Mouse (Mus musculus) c-Kit-positive CD71-negative TER-119-negative erythroid progenitor cells, embryonic 14.5 days (primary cell): ENCODE results near the gene Fkbp7.
"Not testable (repeated sequence)": the region's sequence is repeated elsewhere in the genome, so short reads cannot be mapped to it uniquely, and the experiment has no call there.

Experiments
- DNase-seq: peaks from one replicate; pipeline ENCODE4 v3.0.0-alpha.2; 2013; ENCODE audit warnings: low read depth

Fkbp7 gene

DNA sequence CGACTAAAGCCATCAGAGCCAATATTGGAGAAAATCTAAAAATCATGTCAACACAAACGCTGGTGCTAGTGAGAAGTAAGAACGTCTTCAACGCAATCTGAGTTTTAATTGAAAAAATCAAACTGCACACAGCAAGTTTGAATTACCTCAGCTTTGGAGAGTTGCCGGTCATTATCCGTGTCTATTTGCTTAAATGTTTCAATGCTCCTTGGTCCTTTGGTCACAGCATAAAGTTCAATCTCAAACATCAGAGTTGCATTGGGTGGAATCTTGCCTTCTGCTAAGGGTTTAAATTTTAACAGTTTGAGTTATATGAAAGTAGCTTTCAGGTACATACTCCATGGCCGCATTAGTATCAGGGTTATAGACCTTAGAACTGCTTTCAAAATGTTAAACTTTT lies 7.4 kb downstream of the Fkbp7 start:
- DNase-seq = no peak

DNA sequence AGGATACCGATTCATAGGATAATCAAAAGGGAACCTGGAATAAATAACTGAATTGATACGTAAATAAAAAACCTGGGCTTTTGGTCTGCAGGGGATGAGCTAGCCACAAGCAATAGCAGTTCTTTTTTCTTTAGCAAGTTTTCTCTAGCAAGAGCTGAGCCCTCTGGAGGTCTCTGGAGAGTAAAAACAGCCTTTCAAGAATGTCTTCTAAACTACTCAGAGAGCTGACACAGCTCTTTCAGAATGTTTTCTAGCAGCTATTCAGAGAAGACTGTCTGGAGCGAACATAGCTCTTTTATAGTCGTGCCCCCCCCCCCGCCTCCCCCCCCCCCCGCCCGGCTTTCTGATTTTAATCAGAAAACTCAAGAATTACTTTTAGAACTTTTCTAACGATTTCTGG lies 13.5 kb downstream of the Fkbp7 start:
- DNase-seq = no peak

DNA sequence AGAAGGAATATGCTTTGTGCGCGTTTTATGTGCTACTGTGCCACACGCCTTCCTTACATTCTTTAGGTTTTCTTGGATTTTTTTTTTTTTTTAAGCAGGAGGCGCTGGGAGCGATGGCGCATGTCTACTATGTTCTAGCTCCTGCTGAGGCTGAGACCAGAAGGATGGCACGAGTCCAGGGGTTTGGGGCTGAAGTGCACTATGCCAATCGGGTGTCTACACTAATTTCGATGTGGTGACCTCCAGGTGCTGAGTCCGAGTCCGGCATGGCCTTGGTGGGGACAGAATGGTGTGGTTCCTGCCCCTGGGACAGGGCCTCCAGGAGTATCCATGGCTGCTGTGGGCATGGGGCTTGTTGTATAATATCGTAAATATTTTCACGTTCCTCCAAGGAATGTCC lies 14.4 kb downstream of the Fkbp7 start:
- no peak for DNase-seq

DNA sequence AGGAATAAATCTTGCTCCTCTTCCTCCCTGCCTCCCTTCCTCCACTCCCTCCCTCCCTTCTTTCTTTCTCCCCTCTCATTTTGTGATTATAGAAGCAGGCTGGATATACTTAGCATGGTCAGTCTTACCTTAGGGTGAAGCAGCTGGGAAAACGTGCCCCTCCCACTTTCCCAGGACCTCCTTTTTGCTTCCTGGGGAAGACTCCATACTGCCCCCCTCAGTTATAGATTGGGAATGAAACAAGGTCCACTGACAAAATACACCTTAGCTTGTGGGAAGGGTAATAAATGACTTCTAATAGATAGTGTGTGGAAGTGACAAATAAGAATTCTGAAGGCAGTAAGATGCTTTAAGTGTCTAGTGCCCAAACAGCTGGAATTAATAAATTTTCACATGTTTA lies 16.9 kb downstream of the Fkbp7 start:
- DNase-seq = no peak

DNA sequence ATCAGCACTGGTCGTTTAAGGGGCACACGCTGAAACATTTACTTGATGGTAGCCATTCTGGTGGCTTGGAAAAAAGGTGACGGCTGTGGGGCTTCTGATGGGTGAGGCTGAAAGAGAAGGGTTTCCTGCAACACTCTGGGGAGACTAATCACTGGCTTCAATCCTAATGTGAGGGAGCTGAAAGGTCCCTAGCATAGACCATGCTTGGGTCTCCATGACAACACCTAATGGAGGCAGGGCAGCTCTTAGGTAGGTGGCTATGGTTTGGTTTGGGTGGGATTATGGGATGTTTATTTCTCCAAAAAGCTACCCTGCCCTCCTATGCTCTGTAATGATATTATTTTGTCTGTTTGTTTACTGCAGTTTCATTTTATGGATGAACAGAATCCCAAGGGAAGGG lies 17.5 kb downstream of the Fkbp7 start:
- no peak for DNase-seq

DNA sequence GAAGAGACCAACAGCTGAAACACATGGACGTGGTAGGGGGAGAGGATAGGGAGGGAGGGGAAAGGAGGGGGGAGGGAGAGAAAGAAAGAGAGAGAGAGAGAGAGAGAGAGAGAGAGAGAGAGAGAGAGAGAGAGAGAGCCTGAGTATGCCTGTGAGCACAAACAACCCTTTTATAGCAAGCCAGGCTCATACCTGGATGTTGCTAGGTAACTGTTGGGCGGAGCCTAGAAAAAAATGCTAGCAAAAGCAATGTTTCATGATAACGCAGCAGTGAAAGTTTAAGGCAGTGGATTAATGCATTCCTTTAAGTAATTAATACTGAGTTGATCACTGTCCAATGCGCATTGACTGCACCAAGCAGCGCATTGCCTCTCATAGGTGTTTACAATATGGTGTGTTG lies 18.3 kb downstream of the Fkbp7 start:
- DNase-seq = no peak

DNA sequence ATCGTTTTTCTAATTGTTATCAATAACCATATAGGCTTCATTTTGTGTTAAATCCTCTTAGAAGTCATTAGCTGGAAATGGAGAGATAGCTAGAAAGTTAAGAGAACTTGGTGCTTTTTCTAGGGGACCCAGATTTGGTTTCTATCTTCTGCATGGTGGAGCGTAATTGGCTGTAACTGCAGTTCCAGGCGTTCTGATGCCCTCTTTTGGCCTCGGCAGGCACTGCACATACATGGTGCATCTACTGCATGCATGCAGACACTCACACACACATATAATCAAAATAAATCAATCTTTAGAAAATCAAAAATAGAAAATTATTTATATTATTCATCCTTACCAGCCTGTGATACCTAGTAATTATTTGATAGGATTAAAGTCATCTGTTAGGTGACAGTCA lies 19.8 kb downstream of the Fkbp7 start:
- no peak for DNase-seq

DNA sequence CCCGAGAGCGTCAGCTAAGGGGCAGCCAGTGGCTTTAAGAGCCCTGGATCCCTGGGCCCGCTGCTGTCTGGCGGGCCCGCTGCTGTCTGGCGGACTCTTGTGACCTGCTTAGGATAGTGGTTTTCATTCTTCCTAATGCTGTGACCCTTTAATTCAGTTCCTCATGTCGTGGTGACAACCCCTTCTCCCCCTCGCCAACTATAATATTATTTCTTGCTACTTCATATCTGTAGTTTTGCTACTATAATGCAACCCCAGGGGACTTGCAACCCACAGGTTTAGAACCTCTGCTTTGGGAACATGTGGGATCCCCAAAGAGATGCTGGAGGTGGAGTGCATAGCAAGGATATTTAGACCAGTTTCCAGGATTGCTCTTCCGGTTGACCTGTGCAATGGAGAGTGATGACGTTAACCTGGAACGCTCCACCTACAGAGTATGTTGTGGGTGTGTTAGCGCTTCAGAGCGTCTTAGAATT lies 24.2 kb downstream of the Fkbp7 start:
- no peak for DNase-seq

DNA sequence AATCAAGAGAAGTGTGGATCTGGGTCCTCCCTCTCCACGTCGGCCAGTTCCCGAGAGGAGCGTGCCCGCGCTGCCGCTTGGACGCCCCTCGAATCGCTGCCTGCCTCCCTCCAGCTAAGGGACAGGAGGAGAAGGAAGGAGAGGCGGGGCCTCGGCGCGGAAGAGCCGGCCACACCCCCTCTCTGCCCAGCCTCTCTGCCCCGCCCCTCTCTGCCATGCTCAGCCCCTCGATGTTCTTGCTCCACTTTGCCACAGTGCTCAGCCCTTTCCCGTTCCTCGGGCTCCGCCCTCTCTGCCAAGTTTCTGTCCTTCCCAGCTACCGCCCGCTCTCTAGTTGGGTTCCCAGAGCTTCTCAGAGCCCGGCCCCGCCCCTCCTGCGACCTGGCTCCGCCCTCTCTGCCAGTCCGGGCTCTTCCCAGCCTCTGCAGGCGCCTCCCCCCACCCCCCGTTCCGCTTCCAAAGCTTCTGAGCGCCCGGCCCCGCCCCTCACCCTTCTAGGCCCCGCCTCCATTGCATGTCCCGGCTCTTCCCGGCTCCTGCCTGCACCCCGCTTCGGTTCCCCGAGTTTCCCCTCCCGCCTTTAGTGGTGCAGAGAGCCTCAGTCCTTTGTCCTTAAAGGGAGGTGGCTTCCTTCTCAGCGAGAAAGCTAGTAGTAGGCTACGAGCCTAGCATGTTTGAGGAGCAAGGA lies 24.9 kb downstream of the Fkbp7 start, which contains the start of the genes Prkra and Pjvk:
Gene Prkra, minus strand, starts transcription at position 133 of the 688 bp plus-strand sequence.
Gene Pjvk, plus strand, starts transcription at position 594 of the 688 bp plus-strand sequence.
- DNase-seq = peak; percentile 93

DNA sequence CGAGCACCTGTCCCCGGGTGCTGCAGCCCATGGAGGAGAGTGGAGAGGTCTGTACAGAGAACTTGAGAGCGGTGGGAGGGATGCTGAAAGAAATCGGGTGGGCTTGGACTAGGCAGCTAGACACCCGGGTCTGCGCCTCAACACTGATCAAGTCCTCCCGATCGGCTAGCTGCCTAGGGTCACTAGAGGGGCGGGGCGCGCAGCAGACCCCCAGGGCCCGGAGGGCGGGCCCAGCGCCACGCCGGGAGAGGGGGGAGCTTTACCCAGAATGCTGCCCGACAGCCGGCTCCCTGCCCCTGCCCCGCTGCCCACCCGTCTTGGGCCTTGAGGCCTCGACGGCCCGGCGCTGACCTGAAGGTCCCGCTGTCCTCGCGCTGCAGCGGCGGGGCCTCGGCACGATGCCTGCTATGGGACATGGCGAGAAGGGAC lies 25.5 kb downstream of the Fkbp7 start:
- no peak for DNase-seq

DNA sequence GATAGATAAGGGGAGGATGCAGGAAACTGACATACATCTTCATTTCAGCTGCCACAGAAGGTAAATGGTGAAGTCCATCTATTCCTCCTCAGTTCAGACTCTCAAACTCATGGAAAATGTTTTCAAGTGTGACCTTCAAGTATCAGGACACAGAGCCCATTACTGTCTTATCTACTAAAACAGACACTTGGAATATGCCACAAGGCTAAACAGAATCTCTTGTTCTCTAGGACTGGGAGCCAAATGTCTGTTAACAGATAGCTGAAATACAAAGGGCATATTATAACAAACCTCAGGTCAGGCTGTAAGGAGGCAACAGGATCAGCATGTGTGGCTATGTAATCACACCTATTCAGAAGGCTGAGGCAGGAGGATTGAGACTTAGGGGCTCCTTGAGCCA lies 29.1 kb downstream of the Fkbp7 start:
- no peak for DNase-seq

DNA sequence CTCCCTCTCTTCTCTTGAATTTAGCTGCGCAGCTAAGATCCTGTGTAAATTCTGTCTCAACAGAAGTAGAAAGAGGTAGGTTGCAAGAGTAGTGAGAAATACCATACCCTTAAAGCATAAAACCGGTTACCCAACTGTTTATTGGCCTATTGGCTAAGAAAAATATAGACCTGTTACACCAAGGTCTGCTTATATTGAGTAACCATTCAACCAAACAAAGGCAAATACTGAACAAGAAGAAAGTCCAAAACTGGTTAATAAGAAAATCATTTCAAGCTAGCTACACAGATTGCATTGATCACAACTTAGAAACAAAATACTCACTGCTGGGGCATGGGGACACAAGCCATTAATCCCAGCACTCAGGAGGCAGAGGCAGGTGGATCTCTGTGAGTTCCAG lies 33.3 kb downstream of the Fkbp7 start:
- no peak for DNase-seq

DNA sequence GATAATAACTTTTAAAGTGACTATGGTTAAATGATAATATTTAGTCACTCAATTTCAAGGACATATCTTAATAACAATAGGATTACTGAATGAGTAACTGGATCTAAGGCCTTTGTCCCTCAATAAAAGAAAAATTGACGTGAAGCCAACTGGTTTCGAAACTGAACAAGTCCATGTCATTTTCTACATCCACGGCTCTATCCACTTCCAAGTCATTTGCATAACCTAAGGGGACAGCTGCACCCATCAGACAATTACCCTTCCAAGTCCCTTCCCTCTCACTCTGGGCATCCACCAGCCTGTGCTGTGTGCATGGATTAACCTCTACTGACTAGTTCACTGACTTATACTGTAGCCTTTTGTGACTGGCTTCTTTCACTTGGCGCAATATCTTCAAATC lies 41.3 kb downstream of the Fkbp7 start:
- DNase-seq = no peak

DNA sequence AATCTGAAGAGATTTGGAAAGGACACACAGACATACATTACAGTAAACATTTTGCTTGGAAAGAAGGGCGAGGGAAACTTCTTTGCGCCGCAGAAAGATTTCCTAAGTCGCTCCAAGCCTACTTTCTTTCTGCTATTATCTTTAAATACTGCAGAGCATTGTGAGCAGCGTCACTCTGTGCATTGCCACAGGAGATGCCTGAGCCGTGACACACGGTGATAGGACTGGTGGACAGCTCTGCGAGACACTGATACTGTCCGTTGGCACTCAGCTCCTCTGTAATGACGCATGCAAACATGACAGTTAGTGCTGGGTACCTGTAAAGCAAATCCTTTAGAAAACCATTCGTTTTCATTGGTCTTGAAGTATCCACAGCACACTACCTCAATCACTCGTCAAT lies 42.6 kb downstream of the Fkbp7 start:
- DNase-seq = no peak

DNA sequence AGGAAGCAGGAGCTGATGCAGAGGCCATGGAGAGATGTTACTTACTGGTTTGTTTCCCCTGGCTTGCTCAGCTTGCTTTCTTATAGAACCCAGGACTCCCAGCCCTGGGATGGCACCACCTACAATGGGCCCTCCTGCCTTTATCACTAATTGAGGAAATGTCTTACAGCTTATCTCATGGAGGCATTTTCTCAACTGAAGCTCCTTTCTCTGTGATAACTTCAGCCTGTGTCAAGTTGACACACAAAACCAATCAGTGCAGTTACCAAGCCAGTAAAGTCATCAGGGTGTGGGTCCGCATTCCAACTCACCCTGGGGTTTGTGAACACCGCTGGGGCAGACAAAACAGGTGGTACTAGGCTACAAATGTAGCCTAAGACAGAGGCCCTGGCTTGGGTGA lies 50.6 kb downstream of the Fkbp7 start:
- DNase-seq = not testable (repeated sequence)

DNA sequence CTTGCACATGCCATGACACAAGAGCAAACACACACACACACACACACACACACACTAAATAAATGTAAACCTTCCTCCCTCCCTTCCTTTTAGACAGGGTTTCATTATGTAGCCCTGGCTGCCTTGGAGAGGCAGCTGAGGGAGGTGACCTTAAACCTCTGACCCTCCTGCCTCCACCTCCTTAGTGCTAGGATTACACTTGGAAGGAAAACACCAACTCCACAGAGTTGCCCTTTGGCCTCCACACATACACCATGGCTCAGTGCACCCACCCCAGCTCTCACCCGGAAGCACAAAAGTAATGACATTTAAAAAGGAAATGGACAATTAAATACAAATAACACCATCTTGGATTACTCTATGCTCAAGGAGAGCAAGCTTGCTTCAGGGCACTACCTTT lies 51.2 kb downstream of the Fkbp7 start:
- no peak for DNase-seq

DNA sequence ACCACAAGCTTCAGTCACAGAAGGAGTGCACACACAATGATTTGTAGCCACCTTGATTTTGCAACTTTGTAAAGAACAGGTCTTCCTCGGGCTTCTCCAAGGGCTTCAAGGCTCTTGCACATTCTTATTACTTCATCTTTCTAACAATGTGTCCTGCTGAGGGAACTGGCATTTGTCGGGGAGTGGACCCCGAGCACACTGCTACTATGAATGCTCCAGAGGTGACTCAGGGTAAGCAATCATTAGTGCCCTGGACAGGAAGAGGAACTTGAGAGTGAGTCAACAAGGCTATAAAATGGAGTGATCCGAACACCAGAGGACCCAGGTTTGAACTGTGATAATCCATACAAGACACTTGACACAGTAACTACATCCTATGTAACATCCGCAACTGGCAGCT lies 52.7 kb downstream of the Fkbp7 start:
- no peak for DNase-seq

DNA sequence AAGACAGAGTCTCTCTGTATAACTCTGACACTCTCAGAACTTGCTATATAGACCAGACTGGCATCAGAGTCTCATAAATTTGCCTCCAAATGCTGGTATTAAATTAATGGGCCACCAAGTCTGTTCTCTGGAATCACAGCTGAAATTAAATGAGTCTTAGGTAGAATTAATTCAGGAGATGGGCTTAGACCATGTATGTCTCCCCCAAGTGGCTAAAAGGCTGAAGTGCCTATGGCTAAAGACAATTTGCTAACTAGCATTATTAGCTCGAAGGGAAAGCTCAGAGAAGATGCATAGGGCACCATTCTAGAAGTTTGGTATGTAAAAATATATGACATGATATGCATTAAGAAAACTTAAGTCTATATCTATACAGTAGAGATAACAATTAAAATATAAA lies 54.8 kb downstream of the Fkbp7 start:
- no peak for DNase-seq
